Mouse (Mus musculus): ENCODE results near the gene Vma21.

DNA sequence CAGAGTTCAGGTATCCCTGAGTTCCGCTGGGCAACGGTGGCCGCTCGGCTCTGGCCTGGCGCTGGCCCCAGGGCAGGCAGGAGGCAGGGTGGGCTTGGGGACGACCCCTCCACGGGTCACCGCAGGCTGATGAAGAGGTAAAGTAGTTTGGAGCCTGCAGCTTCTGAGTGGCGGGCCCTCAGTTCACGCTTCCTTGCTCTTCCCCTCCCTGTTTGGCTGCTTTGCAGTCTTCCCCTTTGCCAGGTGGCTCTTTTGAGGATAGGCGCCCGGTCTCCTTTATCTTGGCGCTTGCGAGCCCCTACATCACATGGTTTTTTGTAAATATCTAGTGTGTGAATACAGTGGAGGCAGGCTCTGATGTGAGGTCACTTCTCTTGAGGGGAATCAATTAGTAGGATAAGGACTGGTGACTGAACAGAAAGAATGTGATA, 1.2 kb downstream of the Vma21 start:
- no peak for TF ChIP-seq CTCF (IDR thresholded peaks at IDR 0.05; ENCODE audit: control insufficient read depth, insufficient read depth, insufficient replicate concordance, low read depth, low read length)
- no peak for TF ChIP-seq POLR2A (IDR thresholded peaks at IDR 0.05; ENCODE audit: control insufficient read depth, low read depth, low read length)
